Mouse (Mus musculus) mature B cell (primary cell): Measurements from ENCODE around the gene Bdnf.

Experiments used
- in situ Hi-C: fragments of 300-500 bp; cut with MboI; formaldehyde crosslinking; loops from 2 replicates; pipeline ENCODE4 v1.14.3; 2019

Bdnf gene

DNA sequence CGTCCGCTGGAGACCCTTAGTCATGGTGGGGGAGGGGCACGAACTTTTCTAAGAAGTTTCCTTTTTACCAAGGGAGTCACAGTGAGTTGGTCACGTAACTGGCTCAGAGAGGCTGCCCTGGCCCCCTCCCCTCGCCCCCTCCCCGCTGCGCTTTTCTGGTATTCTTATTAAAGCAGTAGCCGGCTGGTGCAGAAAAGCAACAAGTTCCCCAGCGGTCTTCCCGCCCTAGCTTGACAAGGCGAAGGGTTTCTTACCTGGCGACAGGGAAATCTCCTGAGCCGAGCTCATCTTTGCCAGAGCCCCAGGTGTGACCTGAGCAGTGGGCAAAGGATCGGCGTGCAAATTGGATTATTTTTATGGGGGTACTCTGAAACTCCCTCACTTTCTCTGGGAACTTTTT, at the start of gene Bdnf:
Bdnf (plus strand) TSS at position 169 of the 400 bp plus-strand sequence.
- in situ Hi-C loops: no loop called here

GRCm38 (mm10) chr2:109626864-109627263, 47.6 kb upstream of the Bdnf start:
- in situ Hi-C loops: no loop called here

DNA sequence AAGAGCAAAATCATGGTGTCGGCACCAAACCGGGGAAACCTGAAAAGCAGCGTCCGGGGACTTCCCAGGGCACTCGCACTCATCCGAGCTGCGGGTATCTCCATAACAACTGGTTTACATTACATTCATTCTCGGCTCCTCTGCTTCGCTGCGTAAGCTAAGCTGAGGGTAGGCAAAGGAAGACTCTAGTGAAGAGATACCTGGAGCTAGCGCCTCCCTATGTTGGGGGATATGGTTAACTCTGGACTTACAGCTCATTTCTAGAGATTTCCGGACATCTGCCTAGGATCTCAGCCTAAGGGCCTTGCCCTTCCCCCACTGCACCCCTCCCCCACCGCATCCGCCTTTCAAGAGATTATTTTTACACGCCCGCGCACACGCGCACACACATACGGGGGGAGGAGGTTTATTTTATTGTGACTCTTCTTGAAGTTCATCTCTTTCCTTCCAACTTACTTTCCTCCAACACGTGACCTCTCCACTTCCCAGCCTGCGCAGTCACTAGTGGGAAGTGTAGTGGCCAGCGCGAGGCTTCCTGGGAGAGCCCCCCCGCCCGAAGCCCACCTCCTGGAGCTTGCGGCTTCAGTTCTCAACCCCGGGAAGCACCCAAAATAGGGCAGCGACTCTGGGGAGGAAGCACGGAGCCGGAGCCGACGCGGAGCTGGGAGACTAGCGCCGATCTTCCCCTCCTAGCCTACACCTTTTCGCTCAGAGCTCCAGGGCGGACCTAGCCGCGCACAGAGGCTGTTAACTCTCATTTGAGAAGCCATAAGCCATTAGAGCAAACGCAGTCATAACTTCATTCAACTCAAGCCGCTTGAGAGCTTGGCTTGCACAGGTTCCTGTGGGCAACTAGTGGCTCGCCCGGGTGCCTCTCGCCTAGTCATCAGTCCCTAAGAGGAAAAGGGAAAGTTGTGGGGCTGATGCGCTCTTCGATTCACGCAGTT, 718 bp upstream of the Bdnf start:
- in situ Hi-C loops: no loop called here

DNA sequence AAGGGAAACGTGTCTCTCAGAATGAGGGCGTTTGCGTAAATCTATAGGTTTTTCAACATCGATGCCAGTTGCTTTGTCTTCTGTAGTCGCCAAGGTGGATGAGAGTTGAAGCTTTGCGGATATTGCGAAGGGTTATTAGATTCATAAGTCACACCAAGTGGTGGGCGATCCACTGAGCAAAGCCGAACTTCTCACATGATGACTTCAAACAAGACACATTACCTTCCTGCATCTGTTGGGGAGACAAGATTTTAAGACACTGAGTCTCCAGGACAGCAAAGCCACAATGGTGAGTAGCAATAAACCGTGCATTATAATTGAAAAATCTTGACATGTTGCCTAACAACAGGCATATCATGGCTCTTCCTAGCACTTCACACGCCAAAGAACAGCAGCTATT, 551 bp downstream of the Bdnf start:
- in situ Hi-C loops: no loop called here

- in situ Hi-C loops: no loop called here
Observed at GRCm38 (mm10) chr2:109675973-109676617, 1.6 kb downstream of the Bdnf start.

GRCm38 (mm10) chr2:109676618-109676974, 2.1 kb downstream of the Bdnf start:
- in situ Hi-C loops: no loop called here

- in situ Hi-C loops: no loop called here
Observed at GRCm38 (mm10) chr2:109677221-109678089, 3.0 kb downstream of the Bdnf start.

DNA sequence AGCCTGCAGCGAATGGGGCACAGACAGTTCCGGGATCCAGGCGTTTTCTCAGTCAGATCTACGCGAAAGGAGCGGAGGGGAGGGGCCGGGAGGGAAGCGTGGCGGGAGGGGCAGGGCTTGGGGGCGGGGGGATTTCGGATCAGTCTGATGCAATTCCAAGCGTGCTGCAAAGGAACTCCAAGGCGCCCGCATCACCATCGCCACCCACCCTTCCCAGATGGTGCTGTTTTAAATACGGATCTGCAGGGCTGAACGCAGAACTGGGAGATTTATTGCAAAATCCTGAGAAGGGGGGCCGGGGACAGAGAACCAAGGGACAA, 3.5 kb downstream of the Bdnf start:
- in situ Hi-C loops: no loop called here

- in situ Hi-C loops: no loop called here
Observed at GRCm38 (mm10) chr2:109678454-109678853, 4.0 kb downstream of the Bdnf start.

DNA sequence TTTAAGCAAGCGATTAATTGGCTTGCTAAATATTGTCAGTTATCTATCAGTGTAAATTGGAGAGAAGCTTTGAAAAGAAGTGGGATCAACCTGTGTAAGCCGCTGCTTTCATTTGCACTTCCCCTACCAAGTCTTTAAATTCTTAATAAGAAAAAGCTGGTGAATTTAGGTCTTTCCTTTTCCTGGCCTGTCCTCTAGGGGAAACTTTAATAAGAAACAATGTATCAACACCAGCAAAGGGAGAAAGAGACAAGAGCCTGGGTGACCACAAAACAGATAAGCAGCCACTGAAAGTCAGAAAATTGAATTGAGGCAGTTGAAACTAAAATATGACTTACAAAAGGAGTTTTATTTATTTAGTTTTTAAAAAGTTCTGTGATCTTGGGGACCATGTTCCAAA, 4.9 kb downstream of the Bdnf start:
- in situ Hi-C loops: no loop called here

GRCm38 (mm10) chr2:109681071-109681470, 6.6 kb downstream of the Bdnf start:
- in situ Hi-C loops: no loop called here

DNA sequence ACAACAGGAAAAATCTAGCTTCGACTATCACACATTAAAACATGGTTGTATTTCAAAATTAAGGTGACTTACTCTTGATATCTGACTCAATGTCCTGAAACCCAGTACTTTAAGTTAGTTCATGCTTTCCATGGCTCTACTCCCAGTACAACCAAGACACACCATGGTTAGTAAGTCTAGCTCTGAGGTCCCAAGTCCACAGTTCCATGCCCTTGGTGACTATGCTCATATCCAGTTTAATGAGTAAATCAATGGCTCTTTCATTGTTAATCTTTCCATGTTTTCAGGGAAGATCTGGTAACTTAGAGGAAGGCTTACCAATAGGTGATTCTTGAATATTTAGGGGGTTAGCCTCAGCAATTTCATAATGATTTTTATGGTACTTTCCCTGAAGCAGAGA, 14.2 kb downstream of the Bdnf start:
- in situ Hi-C loops: no loop called here

DNA sequence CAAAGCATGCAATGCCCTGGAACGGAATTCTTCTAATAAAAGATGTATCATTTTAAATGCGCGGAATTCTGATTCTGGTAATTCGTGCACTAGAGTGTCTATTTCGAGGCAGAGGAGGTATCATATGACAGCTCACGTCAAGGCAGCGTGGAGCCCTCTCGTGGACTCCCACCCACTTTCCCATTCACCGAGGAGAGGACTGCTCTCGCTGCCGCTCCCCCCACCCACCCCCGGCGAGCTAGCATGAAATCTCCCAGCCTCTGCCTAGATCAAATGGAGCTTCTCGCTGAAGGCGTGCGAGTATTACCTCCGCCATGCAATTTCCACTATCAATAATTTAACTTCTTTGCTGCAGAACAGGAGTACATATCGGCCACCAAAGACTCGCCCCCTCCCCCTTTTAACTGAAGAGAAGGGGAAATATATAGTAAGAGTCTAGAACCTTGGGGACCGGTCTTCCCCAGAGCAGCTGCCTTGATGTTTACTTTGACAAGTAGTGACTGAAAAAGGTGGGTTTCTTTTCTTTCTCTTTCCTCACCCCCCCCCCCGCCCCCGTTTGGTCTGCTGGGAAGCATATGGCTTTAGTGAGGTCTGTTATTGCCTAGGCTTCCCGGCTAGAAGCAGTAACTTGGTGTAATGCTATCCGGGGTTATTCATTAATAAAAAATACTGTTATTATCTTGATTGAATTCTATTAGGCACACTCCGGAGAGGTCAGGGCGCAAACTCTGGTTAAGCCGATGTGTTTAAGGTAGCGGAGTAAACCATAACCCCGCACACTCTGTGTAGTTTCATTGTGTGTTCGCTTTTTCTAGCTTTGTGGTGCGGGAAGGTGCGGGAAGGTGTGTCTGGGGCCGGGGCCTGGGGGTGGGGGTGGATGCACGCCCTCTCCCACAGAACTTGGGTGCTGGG, 18.0 kb downstream of the Bdnf start:
- in situ Hi-C loops: no loop called here

GRCm38 (mm10) chr2:109693178-109694115, 18.9 kb downstream of the Bdnf start:
- in situ Hi-C loops: no loop called here

DNA sequence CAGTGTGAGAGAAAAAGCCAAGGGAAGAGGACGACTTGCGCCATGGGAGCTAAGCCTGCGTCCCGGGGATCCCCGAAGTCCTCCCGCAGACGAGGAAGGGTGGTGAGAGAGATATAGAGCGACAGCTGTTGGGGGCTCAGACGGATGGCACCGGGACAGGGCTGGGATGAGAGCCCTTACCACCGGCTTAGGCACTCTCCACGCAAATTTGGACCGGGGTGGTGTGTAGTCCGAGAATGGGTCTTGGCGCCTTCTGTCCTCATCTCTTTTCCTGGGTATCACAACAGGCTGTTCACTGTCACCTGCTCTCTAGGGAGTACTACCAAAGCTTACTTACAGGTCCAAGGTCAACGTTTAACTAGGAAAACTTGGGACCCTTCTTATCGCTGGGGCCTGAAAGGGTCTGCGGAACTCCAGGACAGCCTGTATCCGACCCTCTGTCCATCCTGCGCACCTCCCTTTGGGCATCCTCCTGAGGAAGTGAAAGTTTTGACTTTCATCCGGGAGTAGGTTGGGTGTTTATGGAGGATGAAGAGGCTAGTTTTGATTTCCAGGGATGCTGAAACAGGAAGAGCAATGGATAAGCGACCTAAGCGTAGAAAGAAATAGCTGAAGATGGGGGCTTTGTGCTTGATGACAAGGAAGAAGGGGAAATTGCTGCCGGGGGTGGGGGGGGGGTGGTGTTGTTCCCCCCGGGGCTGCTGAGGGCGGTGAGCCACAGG, 19.8 kb downstream of the Bdnf start:
- in situ Hi-C loops: no loop called here

- in situ Hi-C loops: no loop called here
Observed at GRCm38 (mm10) chr2:109694838-109695225, 20.3 kb downstream of the Bdnf start.

- in situ Hi-C loops: no loop called here
Observed at GRCm38 (mm10) chr2:109697151-109697550, 22.7 kb downstream of the Bdnf start.

GRCm38 (mm10) chr2:109700291-109700690, 25.8 kb downstream of the Bdnf start:
- in situ Hi-C loops: no loop called here

GRCm38 (mm10) chr2:109703588-109703987, 29.1 kb downstream of the Bdnf start:
- in situ Hi-C loops: no loop called here

- in situ Hi-C loops: no loop called here
Observed at GRCm38 (mm10) chr2:109704053-109704452, 29.6 kb downstream of the Bdnf start.
